Mouse (Mus musculus) heart, embryonic 13.5 days (tissue): ENCODE measurements at regions not wholly inside any gene's neighbourhood (a gene's known extent, or its start where the extent isn't known, plus 50 kb on each side); places are given as distances from the start of the nearest gene placed in this dataset.

Experiments
- ATAC-seq: fragments of 200-750 bp; cut with Nextera tagmentation; 2 replicates; pipeline ENCODE4 v1.8.0; 2017; ENCODE audit warnings: moderate TSS enrichment; ENCODE audit not compliant: insufficient number of reproducible peaks, low FRiP score, low TSS enrichment; ENCODE audit errors: extremely low read depth
- H3K27ac ChIP-seq: fragments of 300-500 bp; sonication (generic); replicated peaks from 2 replicates; pipeline ENCODE4 v1.5.1; 2015; ENCODE audit warnings: moderate library complexity, mild to moderate bottlenecking, inconsistent platforms
- H3K27me3 ChIP-seq: fragments of 300-500 bp; sonication (generic); replicated peaks from 2 replicates; pipeline ENCODE4 v1.6.1; 2015; ENCODE audit warnings: mild to moderate bottlenecking, inconsistent platforms
- H3K36me3 ChIP-seq: fragments of 300-500 bp; sonication (generic); 2 replicates; pipeline ENCODE4 v1.6.1; 2015; ENCODE audit warnings: mild to moderate bottlenecking, inconsistent platforms
- H3K4me1 ChIP-seq: fragments of 300-500 bp; sonication (generic); 2 replicates; pipeline ENCODE4 v1.6.1; 2015; ENCODE audit warnings: inconsistent platforms
- H3K4me2 ChIP-seq: fragments of 300-500 bp; sonication (generic); 2 replicates; pipeline ENCODE4 v1.6.1; 2015; ENCODE audit warnings: inconsistent platforms, mild to moderate bottlenecking, moderate library complexity
- H3K4me3 ChIP-seq: fragments of 300-500 bp; sonication (generic); 2 replicates; pipeline ENCODE4 v1.5.1; 2015; ENCODE audit warnings: moderate library complexity, mild to moderate bottlenecking, inconsistent platforms
- H3K9ac ChIP-seq: fragments of 300-500 bp; sonication (generic); 2 replicates; pipeline ENCODE4 v1.6.1; 2015; ENCODE audit warnings: inconsistent platforms, mild to moderate bottlenecking, moderate library complexity
- H3K9me3 ChIP-seq: fragments of 300-500 bp; sonication (generic); 2 replicates; pipeline ENCODE4 v1.6.1; 2016; ENCODE audit warnings: inconsistent platforms
- WGBS: fragments of 180-500 bp; shearing (Covaris S2); methylation state at CpG from one replicate; pipeline ENCODE4 v1.1.7; 2015; ENCODE audit warnings: mixed read lengths; 5-methylcytosine and 5-hydroxymethylcytosine counted together

GRCm38 (mm10) chr4:81569531-81569930 lies 126.9 kb upstream of the Mpdz start:
- 69% methylated on average over 3 of the region's 3 CpGs for WGBS
- H3K9me3 ChIP-seq: no peaks in the 10 kb centered on the region

GRCm38 (mm10) chr4:81568404-81568803 lies 125.8 kb upstream of the Mpdz start:
- Histone ChIP-seq H3K27ac (no peak overlapping the region), H3K36me3 (no peaks in the 10 kb centered on the region), H3K27me3 (no peaks in the 10 kb centered on the region), H3K9ac (no peak overlapping the region), H3K4me3 (no peak overlapping the region), H3K4me1 (peaks cover 24% of the 10 kb centered on the region), H3K4me2 (no peak overlapping the region), H3K9me3 (no peaks in the 10 kb centered on the region)
- 77% methylated on average over 6 of the region's 6 CpGs for WGBS
- no peak for ATAC-seq

More at GRCm38 (mm10) chr4:81569531-81569930, 126.9 kb upstream of the Mpdz start:
- Histone ChIP-seq H3K4me3 (no peak overlapping the region), H3K4me1 (peaks cover 21% of the 10 kb centered on the region), H3K27me3 (no peaks in the 10 kb centered on the region), H3K4me2 (no peak overlapping the region), H3K9ac (no peak overlapping the region), H3K36me3 (no peaks in the 10 kb centered on the region), H3K27ac (no peak overlapping the region)
- no peak for ATAC-seq

GRCm38 (mm10) chr4:81567928-81568327 lies 125.3 kb upstream of the Mpdz start:
- no peak overlapping the region for H3K4me3 ChIP-seq
- peaks cover 28% of the 10 kb centered on the region for H3K4me1 ChIP-seq
- no peak for ATAC-seq
- H3K4me2 ChIP-seq: no peak overlapping the region
- H3K36me3 ChIP-seq: no peaks in the 10 kb centered on the region
- H3K27ac ChIP-seq: no peak overlapping the region
- no peaks in the 10 kb centered on the region for H3K9me3 ChIP-seq
- H3K27me3 ChIP-seq: no peaks in the 10 kb centered on the region
- no peak overlapping the region for H3K9ac ChIP-seq
- WGBS: 46% methylated on average over 5 of the region's 5 CpGs

GRCm38 (mm10) chr4:81566526-81566925 lies 123.9 kb upstream of the Mpdz start:
- 80% methylated on average over 11 of the region's 11 CpGs for WGBS
- Histone ChIP-seq H3K4me2 (no peak overlapping the region), H3K9ac (no peak overlapping the region), H3K27me3 (no peaks in the 10 kb centered on the region), H3K4me1 (peaks cover 40% of the 10 kb centered on the region), H3K9me3 (no peaks in the 10 kb centered on the region), H3K36me3 (no peaks in the 10 kb centered on the region), H3K4me3 (no peak overlapping the region), H3K27ac (no peak overlapping the region)
- no peak for ATAC-seq

- 67% methylated on average over 21 of the region's 21 CpGs for WGBS
- Histone ChIP-seq H3K4me3 (no peak overlapping the region), H3K9me3 (no peaks in the 10 kb centered on the region), H3K4me2 (peak overlapping the region; percentile 32), H3K4me1 (peaks cover 47% of the 10 kb centered on the region), H3K27ac (peak overlapping the region; percentile 67), H3K9ac (peak overlapping the region; percentile 11), H3K27me3 (no peaks in the 10 kb centered on the region), H3K36me3 (no peaks in the 10 kb centered on the region)
- no peak for ATAC-seq
These were observed 123.1 kb upstream of the Mpdz start for GRCm38 (mm10) chr4:81565422-81566395.

- Histone ChIP-seq H3K36me3 (no peaks in the 10 kb centered on the region), H3K4me1 (peaks cover 47% of the 10 kb centered on the region), H3K4me3 (peak overlapping the region; percentile 16), H3K27ac (no peak overlapping the region), H3K9ac (peak overlapping the region; percentile 41; the same call in 1 of the 2 replicates), H3K9me3 (no peaks in the 10 kb centered on the region), H3K4me2 (peak overlapping the region; percentile 58), H3K27me3 (no peaks in the 10 kb centered on the region)
- WGBS: 5% methylated on average over 6 of the region's 6 CpGs
- ATAC-seq: no peak
These were observed 121.8 kb upstream of the Mpdz start for GRCm38 (mm10) chr4:81564446-81564845.

GRCm38 (mm10) chr4:81563574-81563973 lies 121.0 kb upstream of the Mpdz start:
- WGBS: 24% methylated on average over 10 of the region's 10 CpGs

GRCm38 (mm10) chr4:81561453-81561852 lies 118.8 kb upstream of the Mpdz start:
- Histone ChIP-seq H3K36me3 (no peaks in the 10 kb centered on the region), H3K27ac (peak overlapping the region; percentile 76), H3K4me3 (no peak overlapping the region), H3K4me1 (peaks cover 44% of the 10 kb centered on the region), H3K9ac (0 out of 2 replicates have a peak overlapping the region, but pooled peaks have one; percentile 14), H3K4me2 (no peak overlapping the region), H3K9me3 (no peaks in the 10 kb centered on the region), H3K27me3 (no peaks in the 10 kb centered on the region)
- 16% methylated on average over 4 of the region's 4 CpGs for WGBS
- ATAC-seq: no peak; the same call in 1 of the 2 replicates

More at GRCm38 (mm10) chr4:81563574-81563973, 121.0 kb upstream of the Mpdz start:
- H3K4me1 ChIP-seq: peaks cover 47% of the 10 kb centered on the region
- H3K27ac ChIP-seq: peak overlapping the region; percentile 71
- no peaks in the 10 kb centered on the region for H3K27me3 ChIP-seq
- H3K4me3 ChIP-seq: 0 out of 2 replicates have a peak overlapping the region, but pooled peaks have one; percentile 15
- H3K9ac ChIP-seq: peak overlapping the region; percentile 48; the same call in 1 of the 2 replicates
- no peak for ATAC-seq
- H3K4me2 ChIP-seq: peak overlapping the region; percentile 58
- no peaks in the 10 kb centered on the region for H3K36me3 ChIP-seq
- H3K9me3 ChIP-seq: no peaks in the 10 kb centered on the region

- no peak overlapping the region for H3K4me3 ChIP-seq
- WGBS: 66% methylated on average over 4 of the region's 4 CpGs
- H3K9me3 ChIP-seq: 0 out of 2 replicates have a peak, but pooled peaks cover 4% of the 10 kb centered on the region
- no peak overlapping the region for H3K27ac ChIP-seq
- no peaks in the 10 kb centered on the region for H3K36me3 ChIP-seq
- no peak overlapping the region for H3K9ac ChIP-seq
- no peak for ATAC-seq
- no peaks in the 10 kb centered on the region for H3K27me3 ChIP-seq
- H3K4me2 ChIP-seq: no peak overlapping the region
- H3K4me1 ChIP-seq: no peaks in the 10 kb centered on the region
These were observed 108.2 kb upstream of the Mpdz start for GRCm38 (mm10) chr4:81550816-81551215.

- Histone ChIP-seq H3K4me3 (no peak overlapping the region), H3K4me2 (no peak overlapping the region), H3K27ac (no peak overlapping the region), H3K36me3 (no peaks in the 10 kb centered on the region), H3K27me3 (no peaks in the 10 kb centered on the region), H3K9ac (no peak overlapping the region), H3K4me1 (no peaks in the 10 kb centered on the region), H3K9me3 (0 out of 2 replicates have a peak, but pooled peaks cover 4% of the 10 kb centered on the region)
- 70% methylated on average over 4 of the region's 4 CpGs for WGBS
- ATAC-seq: no peak
These were observed 107.6 kb upstream of the Mpdz start for GRCm38 (mm10) chr4:81550256-81550655.

GRCm38 (mm10) chr4:81540496-81540895 lies 97.9 kb upstream of the Mpdz start:
- no peak for ATAC-seq
- H3K36me3 ChIP-seq: no peaks in the 10 kb centered on the region
- no peak overlapping the region for H3K4me3 ChIP-seq
- no peak overlapping the region for H3K9ac ChIP-seq
- H3K9me3 ChIP-seq: no peaks in the 10 kb centered on the region
- H3K27me3 ChIP-seq: no peaks in the 10 kb centered on the region
- no peaks in the 10 kb centered on the region for H3K4me1 ChIP-seq
- H3K27ac ChIP-seq: no peak overlapping the region
- no peak overlapping the region for H3K4me2 ChIP-seq
